Mouse (Mus musculus): ENCODE measurements around the gene Amd1. TPM values are rescaled to one million over a fixed set of nuclear protein-coding genes. Genes with fewer than 3 reads are reported as not detected.

Gene Amd1
- polyA plus RNA-seq, 1 experiment: 89.3 TPM

DNA sequence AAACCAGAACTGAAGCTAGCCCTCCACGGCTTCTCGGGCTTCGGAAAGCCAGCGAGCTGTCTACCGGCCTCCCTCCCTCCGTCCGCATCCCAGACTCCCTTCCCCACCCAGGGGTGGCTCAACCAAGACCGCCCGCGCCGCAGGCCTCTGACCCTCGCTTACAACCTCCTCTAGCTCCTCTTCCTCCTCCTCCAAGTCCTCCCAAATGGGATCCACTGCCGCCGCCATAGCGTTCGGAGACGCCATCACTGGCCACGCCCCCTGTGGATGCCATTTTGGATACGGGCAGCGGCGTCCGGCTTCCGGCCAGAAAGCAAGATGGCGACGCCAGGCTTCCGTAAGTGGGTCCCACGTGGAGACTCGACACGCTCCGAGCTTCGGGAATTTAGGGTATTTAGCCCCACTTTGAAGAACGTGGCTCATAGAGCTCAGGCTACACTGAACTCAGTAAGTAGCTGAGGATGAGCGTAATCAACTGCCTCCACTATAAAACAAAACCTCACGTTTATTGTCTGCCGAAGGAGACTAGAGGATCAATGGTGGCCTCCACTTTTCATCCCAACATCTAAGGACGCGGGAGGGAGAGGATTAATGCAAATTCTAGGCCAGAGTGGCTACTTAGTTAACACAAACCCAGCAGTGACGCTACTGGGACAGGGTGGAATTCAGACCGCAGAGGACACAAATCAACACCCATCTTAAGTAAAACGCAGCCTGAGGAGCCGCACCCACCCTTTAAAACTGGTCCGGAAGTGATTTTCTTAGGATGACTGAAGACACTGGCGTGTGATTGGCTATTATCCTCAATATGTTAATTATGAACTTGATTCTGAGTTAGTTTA, 44.4 kb downstream of the Amd1 start, which contains the start of gene Gtf3c6:
TSS of gene Gtf3c6 (minus strand) at position 695 of the 842 bp plus-strand sequence.
- peak; percentile 85 to 96 for DNase-seq (ENCODE audit: extremely low spot score in 1 of 2, low spot score in 1 of 2)

GRCm38 (mm10) chr10:40256716-40257115, 45.3 kb downstream of the Amd1 start:
- peak in 1 of 2 experiments; percentile 52 for DNase-seq (ENCODE audit: extremely low spot score in 1 of 2, low spot score in 1 of 2)

- DNase-seq (ENCODE audit: extremely low spot score in 1 of 2, low spot score in 1 of 2): no peak
Observed at GRCm38 (mm10) chr10:40250969-40251368, 51.0 kb downstream of the Amd1 start.

- DNase-seq (ENCODE audit: extremely low spot score in 1 of 2, low spot score in 1 of 2): peak in 1 of 2 experiments; percentile 44
Observed at GRCm38 (mm10) chr10:40249625-40250024, 52.4 kb downstream of the Amd1 start.

GRCm38 (mm10) chr10:40247166-40247716, 54.7 kb downstream of the Amd1 start:
- no peak for DNase-seq (ENCODE audit: extremely low spot score in 1 of 2, low spot score in 1 of 2)

- DNase-seq (ENCODE audit: extremely low spot score in 1 of 2, low spot score in 1 of 2): peak; percentile 63 to 87
Observed at GRCm38 (mm10) chr10:40246374-40247165, 55.4 kb downstream of the Amd1 start, which contains the start of gene Rpf2. Gene Rpf2 (minus strand): TSS chr10:40247036.

DNA sequence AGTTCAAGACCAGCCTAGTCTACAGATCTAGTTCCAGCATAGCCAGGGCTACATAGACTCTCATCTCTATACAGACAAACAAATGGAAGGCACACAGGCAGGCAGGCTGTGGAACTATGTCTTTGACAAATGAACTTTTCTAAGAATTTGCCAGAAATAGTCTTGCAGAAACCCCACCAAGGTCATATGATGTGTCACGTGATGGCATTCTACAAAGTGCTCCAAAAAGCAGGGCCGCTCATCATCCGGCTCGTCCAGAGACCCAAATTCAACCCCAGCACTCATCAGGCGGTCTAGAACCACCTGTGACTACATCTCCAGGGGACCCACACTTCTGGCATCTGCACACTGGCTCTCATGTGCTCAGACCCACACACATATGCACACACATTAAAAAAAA, 64.2 kb downstream of the Amd1 start:
- no peak for DNase-seq (ENCODE audit: extremely low spot score in 1 of 2, low spot score in 1 of 2)

Other genes with a start within 250 kb of the Amd1 start
- gene Slc16a10, start 159.9 kb downstream of the Amd1 start, polyA plus RNA-seq (2012; rRNA removed): 2.6 and 3.0 TPM in 2 replicates
- gene Rpf2, start 55.1 kb downstream of the Amd1 start, polyA plus RNA-seq (2012; rRNA removed): 19.1 and 20.5 TPM in 2 replicates
- 39.6 and 48.8 TPM in 2 replicates for gene Gtf3c6, start 44.1 kb downstream of the Amd1 start, polyA plus RNA-seq (2012; rRNA removed)
- gene Cdk19, start 37.4 kb upstream of the Amd1 start, polyA plus RNA-seq (2012; rRNA removed): 30.9 and 33.5 TPM in 2 replicates

Measured in frontal cortex, adult 2 months (tissue).